Mouse (Mus musculus): Measurements from ENCODE around the gene Wiz.

DNA sequence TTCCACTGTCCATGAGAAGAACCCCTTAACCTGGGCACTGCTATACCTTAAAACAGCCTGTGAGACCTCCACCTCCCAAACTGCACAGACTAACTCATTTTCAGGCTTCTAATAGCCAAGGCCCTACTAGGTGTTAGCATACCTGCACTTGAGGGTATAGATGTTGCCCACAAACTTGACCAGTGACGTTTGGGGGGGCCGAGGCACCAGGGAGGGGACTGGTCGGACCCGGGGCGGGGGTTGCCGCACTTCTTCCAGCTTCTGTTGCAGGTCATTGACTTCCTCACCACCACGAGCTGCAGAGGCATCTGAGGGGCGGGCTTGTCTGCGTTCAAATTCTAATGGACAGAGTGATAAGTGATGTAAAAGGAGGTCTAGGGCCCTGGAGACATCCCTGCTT lies 33.0 kb downstream of the Wiz start:
- no peak for TF ChIP-seq POLR2A (IDR thresholded peaks at IDR 0.05; ENCODE audit: extremely low read depth, insufficient read depth, low read length)
- TF ChIP-seq CTCF (IDR thresholded peaks at IDR 0.05; ENCODE audit: low read depth, low read length) = no peak
